Mouse (Mus musculus) CH12.LX (cell line): ENCODE data around the gene Tbc1d16.

Source experiments
- CHD1 ChIP-seq: IDR thresholded peaks from 2 replicates; pipeline ENCODE4 v1.6.1; 2012; ENCODE audit warnings: low read depth, low read length, improper control_type of control experiment, inconsistent platforms
- CHD2 ChIP-seq: IDR thresholded peaks from 2 replicates; pipeline ENCODE4 v1.6.1; 2011; ENCODE audit warnings: low read length, improper control_type of control experiment
- CTCF ChIP-seq, 2 experiments: IDR thresholded peaks in 1 of 2; conservative IDR thresholded peaks in 1 of 2; 2 replicates each; pipeline ENCODE4 v1.5.1; 2011 to 2012; ENCODE audit warnings: low read depth in 2 of 2, low read length in 2 of 2, improper control_type of control experiment in 1 of 2, inconsistent platforms in 1 of 2, mild to moderate bottlenecking in 1 of 2, moderate library complexity in 1 of 2
- EP300 ChIP-seq: IDR thresholded peaks from 2 replicates; pipeline ENCODE4 v1.6.1; 2011; ENCODE audit warnings: low read length, improper control_type of control experiment
- JUND ChIP-seq: conservative IDR thresholded peaks from 2 replicates; pipeline ENCODE4 v1.6.1; 2011; ENCODE audit warnings: low read depth, low read length, improper control_type of control experiment
- KAT2A ChIP-seq: IDR thresholded peaks from 2 replicates; pipeline ENCODE4 v1.6.1; 2012; ENCODE audit warnings: low read length, improper control_type of control experiment, inconsistent platforms; ENCODE audit not compliant: insufficient replicate concordance
- NRF1 ChIP-seq: IDR thresholded peaks from 2 replicates; pipeline ENCODE4 v1.6.1; 2014; ENCODE audit warnings: low read depth, mild to moderate bottlenecking, inconsistent platforms, low read length, improper control_type of control experiment, moderate library complexity
- PAX5 ChIP-seq: IDR thresholded peaks from 2 replicates; pipeline ENCODE4 v1.6.1; 2012; ENCODE audit warnings: low read length, inconsistent platforms, mixed read lengths
- POLR2A ChIP-seq: IDR thresholded peaks from 2 replicates; pipeline ENCODE4 v1.6.1; 2011; ENCODE audit warnings: low read depth, mild to moderate bottlenecking, improper control_type of control experiment, low read length
- RAD21 ChIP-seq: IDR thresholded peaks from 2 replicates; pipeline ENCODE4 v1.6.1; 2011; ENCODE audit warnings: low read depth, mild to moderate bottlenecking, low read length, improper control_type of control experiment, moderate library complexity
- RCOR1 ChIP-seq: conservative IDR thresholded peaks from 2 replicates; pipeline ENCODE4 v1.6.1; 2012; ENCODE audit warnings: low read depth, mild to moderate bottlenecking, inconsistent platforms, low read length, improper control_type of control experiment
- SIN3A ChIP-seq: IDR thresholded peaks from 2 replicates; pipeline ENCODE4 v1.6.1; 2012; ENCODE audit warnings: low read length, improper control_type of control experiment, inconsistent platforms

DNA sequence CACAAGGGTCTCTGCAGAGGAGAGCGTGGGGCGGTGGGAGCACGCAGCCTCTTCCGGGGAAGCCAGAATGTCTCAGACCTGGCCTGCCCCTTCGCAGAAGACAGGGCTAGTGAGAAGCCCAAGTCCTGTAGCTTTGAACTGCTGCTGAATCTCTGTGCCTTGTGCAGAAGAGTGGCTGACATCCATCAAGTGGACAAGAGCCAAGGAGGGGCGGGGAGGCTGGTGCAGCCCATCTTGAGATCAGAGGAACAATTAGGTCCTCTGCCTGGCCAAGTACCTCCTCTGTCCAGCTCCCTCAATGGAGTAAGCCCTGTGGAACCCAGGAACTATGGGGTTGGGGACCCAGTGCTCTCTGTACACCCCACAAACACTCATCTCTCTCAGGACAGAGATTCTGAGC lies 89.3 kb downstream of the Tbc1d16 start:
- no peak for TF ChIP-seq RAD21
- no peak for TF ChIP-seq SIN3A
- TF ChIP-seq KAT2A, result no peak
- TF ChIP-seq CHD2, result no peak
- no peak for TF ChIP-seq EP300
- no peak for TF ChIP-seq JUND
- TF ChIP-seq POLR2A, result no peak
- no peak for TF ChIP-seq CHD1
- TF ChIP-seq CTCF (conservative IDR thresholded peaks at IDR 0.05 in 1 of 2, IDR thresholded peaks at IDR 0.05 in 1 of 2; ENCODE audit: low read depth in 2 of 2, low read length in 2 of 2), result no peak
- TF ChIP-seq NRF1, result no peak
- TF ChIP-seq RCOR1, result no peak
- TF ChIP-seq PAX5, result no peak
